ENCODE assay signal across 12 mouse cellular contexts in the genomic region with DNA sequence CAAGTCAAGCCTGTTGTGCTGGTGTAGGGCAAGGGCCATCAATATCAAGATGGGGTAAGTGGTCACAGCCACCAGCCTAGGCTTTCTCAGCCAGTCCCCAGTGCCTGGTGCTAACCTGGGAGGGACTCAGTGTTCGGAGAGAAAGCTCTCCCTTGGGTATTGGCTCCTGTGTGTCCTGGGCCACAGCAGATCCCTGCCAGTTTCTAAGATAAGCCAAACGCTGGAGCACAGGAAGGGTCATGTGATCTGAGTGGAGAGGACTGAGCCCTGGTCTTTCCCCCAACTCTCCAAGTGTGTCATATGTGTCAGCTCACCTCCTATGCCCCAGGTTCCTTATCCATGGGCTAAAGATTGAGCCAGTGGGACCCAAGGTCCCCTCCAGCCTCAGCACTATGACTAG. TPM values are rescaled to one million over a fixed set of nuclear protein-coding genes. Genes with fewer than 3 reads are reported as not detected.
A peak's percentile ranks its signal among the peaks of the same experiment; 100 is the strongest.
DNase-seq lines count a peak whose midpoint lies in the region; ATAC-seq lines count a peak whose summit lies in the region.
"Had no signal": no experiment of that assay in that cellular context is flagged by ENCODE, and none has a peak within 500 bp of the region (broad histone marks: within the 10 kb centered on the region; RNA-seq: fewer than 3 reads in every experiment).

No protein-coding gene starts in this region.

- H3K9me3 ChIP-seq in midbrain, embryonic 12.5 days, result no peaks in the 10 kb centered on the region
- no peaks in the 10 kb centered on the region for H3K9me3 ChIP-seq in midbrain, embryonic 11.5 days (ENCODE audit: control insufficient read depth, low read length)
- H3K9me3 ChIP-seq: embryonic facial prominence, embryonic 15.5 days; liver, embryonic 15.5 days had no signal

- peak overlapping the region; percentile 57; the same call in 1 of the 2 replicates for H3K4me3 ChIP-seq in midbrain, embryonic 12.5 days
- no peak overlapping the region for H3K4me3 ChIP-seq in midbrain, embryonic 11.5 days (ENCODE audit: low read depth, low read length)

- H3K9ac ChIP-seq in midbrain, embryonic 12.5 days (replicated peaks), result no peak overlapping the region
- no peak overlapping the region for H3K9ac ChIP-seq in midbrain, embryonic 11.5 days (ENCODE audit: low read length)
- H3K9ac ChIP-seq: embryonic facial prominence, embryonic 15.5 days; liver, embryonic 15.5 days had no signal

- WGBS in midbrain, embryonic 12.5 days, result 42% methylated on average over 2 of the region's 2 CpGs
- 28% methylated on average over 2 of the region's 2 CpGs for WGBS in midbrain, embryonic 11.5 days

- intact Hi-C loops in heart, postnatal 36 days (cut with DNase I), result loop anchor here (5.0 kb wide), 1 partner anchor 70 kb away; no protein-coding TSS in a partner anchor
- intact Hi-C loops in left cerebral cortex, postnatal 25 days (cut with DNase I), result loop anchor here (5.0 kb wide), 2 partner anchors 55 to 70 kb away; no protein-coding TSS in a partner anchor

- peaks cover 69% of the 10 kb centered on the region for H3K27me3 ChIP-seq in midbrain, embryonic 12.5 days
- peaks cover 30% of the 10 kb centered on the region for H3K27me3 ChIP-seq in midbrain, embryonic 11.5 days (ENCODE audit: control insufficient read depth, insufficient read depth, low read length)

- no peak overlapping the region for H3K27ac ChIP-seq in midbrain, embryonic 12.5 days (replicated peaks)
- H3K27ac ChIP-seq in midbrain, embryonic 11.5 days (ENCODE audit: low read depth, low read length), result no peak overlapping the region
- H3K27ac ChIP-seq: embryonic facial prominence, embryonic 15.5 days; liver, embryonic 15.5 days had no signal

- H3K36me3 ChIP-seq in midbrain, embryonic 12.5 days, result no peaks in the 10 kb centered on the region
- H3K36me3 ChIP-seq in midbrain, embryonic 11.5 days (ENCODE audit: control insufficient read depth, insufficient read depth, low read length), result no peaks in the 10 kb centered on the region
- H3K36me3 ChIP-seq: embryonic facial prominence, embryonic 15.5 days; liver, embryonic 15.5 days had no signal

- H3K4me1 ChIP-seq in midbrain, embryonic 12.5 days, result peaks cover 15% of the 10 kb centered on the region
- peaks cover 7% of the 10 kb centered on the region for H3K4me1 ChIP-seq in midbrain, embryonic 11.5 days (ENCODE audit: control insufficient read depth, insufficient read depth, low read length)

- H3K4me2 ChIP-seq in midbrain, embryonic 12.5 days (replicated peaks), result peak overlapping the region; percentile 91
- H3K4me2 ChIP-seq in midbrain, embryonic 11.5 days, result no peak overlapping the region; the same call in 1 of the 2 replicates

- no peak for ATAC-seq in midbrain, embryonic 12.5 days (ENCODE audit: low FRiP score, low read depth)
- ATAC-seq in midbrain, embryonic 11.5 days (ENCODE audit: low FRiP score), result no peak

- peak; percentile 72 for DNase-seq in adrenal gland, postnatal 10 days
- DNase-seq in adrenal gland, postnatal 25 days, result no peak
- DNase-seq in midbrain, embryonic 11.5 days (ENCODE audit: low spot score, missing footprints), result no peak
- DNase-seq in heart, postnatal 36 days, result peak; percentile 31 to 53
- DNase-seq in retina, postnatal 1 day, result peak; percentile 18
- DNase-seq in frontal cortex, postnatal 10 days (ENCODE audit: low spot score in 2 of 2), result no peak
- DNase-seq in left cerebral cortex, postnatal 25 days (ENCODE audit: low spot score in 2 of 2), result no peak

RNA-seq across cellular contexts. Expression of gene Kcnk3, which starts 0.9 kb away (rescaled TPM):
- 100 to 1,000 TPM; 549 to 558 TPM for total RNA-seq in adrenal gland, postnatal 10 days (2021)
- 1,220 and 1,477 TPM in 2 replicates for total RNA-seq in adrenal gland, postnatal 25 days (2021)
- polyA plus RNA-seq in midbrain, embryonic 12.5 days (2016; fragmentation: Nextera tagmentation; extraction: Ambion mirVana), result 0.82 and 1.3 TPM in 2 replicates
- polyA plus RNA-seq in midbrain, embryonic 11.5 days (2014; fragmentation: Nextera tagmentation; extraction: Ambion mirVana), result 0.27 and 0.50 TPM in 2 replicates
- 100 to 1,000 TPM; 234 to 245 TPM for total RNA-seq in heart, postnatal 36 days (2021)
- 10 to 100 TPM; 21.3 to 21.6 TPM for total RNA-seq in left cerebral cortex, postnatal 25 days (2021)
- total RNA-seq: neutrophil, adult 5-6 weeks had no signal

RNA-seq across cellular contexts. Expression of gene Cib4, which starts 41.5 kb away (rescaled TPM):
- total RNA-seq in adrenal gland, postnatal 10 days (2021), result 1 to 10 TPM in 1 of 2 experiments, under 1 TPM in 1; 0.67 to 1.1 TPM
- total RNA-seq in adrenal gland, postnatal 25 days (2021), result 2.2 TPM in 2 replicates
- not detected in 2 replicates for polyA plus RNA-seq in midbrain, embryonic 12.5 days (2016; fragmentation: Nextera tagmentation; extraction: Ambion mirVana)
- polyA plus RNA-seq in midbrain, embryonic 11.5 days (2014; fragmentation: Nextera tagmentation; extraction: Ambion mirVana), result not detected in 2 replicates
- total RNA-seq in heart, postnatal 36 days (2021), result not detected
- not detected for total RNA-seq in left cerebral cortex, postnatal 25 days (2021)
- total RNA-seq: layer of hippocampus, postnatal 10 days; neutrophil, adult 5-6 weeks had no signal
- polyA plus RNA-seq: liver, embryonic 15.5 days had no signal

Comparison
In these comparisons a context has a peak if more than half of its experiments do, and no peak if none do; other contexts are left out.
1. DNase-seq: peak in adrenal gland, postnatal 10 days (single experiment), heart, postnatal 36 days (2 of 2) and retina, postnatal 1 day (single experiment); none in adrenal gland, postnatal 25 days (single experiment), midbrain, embryonic 11.5 days (single experiment), frontal cortex, postnatal 10 days (0 of 2) and left cerebral cortex, postnatal 25 days (0 of 2).
2. RNA of gene Kcnk3, which starts 0.9 kb away (total RNA-seq): 1,220 to 1,477 TPM in adrenal gland, postnatal 25 days, 549 to 558 TPM in adrenal gland, postnatal 10 days and 234 to 245 TPM in heart, postnatal 36 days; 21.3 to 21.6 TPM in left cerebral cortex, postnatal 25 days; every median in the first group is over 10 times any median in the second.